Mouse (Mus musculus): ENCODE results near the gene Armc7.
A peak's percentile ranks its signal among the peaks of the same experiment; 100 is the strongest.
"Not testable (repeated sequence)": the region's sequence is repeated elsewhere in the genome, so short reads cannot be mapped to it uniquely, and the experiment has no call there.

Armc7 gene

DNA sequence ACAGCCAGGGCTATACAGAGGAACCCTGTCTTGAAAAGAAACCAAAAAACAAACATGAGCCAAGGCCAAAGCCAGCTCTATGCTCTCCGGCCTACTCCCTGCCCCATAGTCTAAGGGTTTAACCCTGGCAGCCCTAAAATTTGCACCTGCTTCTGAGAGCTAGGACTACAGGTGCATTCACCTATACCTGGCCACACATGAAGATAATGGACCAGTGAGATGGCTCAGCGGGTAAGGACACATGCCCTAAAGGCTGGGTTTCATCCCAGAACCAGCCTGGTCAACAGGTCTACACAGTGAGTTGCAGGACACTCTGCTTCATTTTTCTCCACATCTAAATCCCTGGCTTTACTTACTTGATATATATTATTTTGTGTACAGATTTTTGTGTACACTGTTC is 46.8 kb downstream of the Armc7 start:
- DNase-seq (ENCODE audit: low read depth, low spot score) = no peak

DNA sequence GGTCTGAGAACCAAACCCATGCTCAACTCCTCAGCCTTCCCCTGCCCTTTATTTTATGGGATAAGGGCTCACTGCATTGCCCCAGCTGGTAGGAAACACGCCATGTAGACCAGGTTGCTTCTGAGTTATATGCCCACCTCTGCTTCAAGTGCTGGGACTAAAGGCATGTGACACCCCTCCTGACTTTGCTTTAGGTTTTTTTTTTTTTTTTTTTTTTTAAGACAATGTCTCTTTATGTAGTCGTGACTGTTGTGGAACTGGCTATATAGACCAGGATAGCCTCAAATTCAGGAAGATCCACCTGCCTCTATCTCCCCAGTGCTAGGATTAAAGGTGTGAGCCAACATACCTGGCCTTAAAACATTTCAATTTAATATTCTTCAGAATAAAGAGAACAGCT is 47.2 kb downstream of the Armc7 start:
- no peak for DNase-seq (ENCODE audit: low read depth, low spot score)

DNA sequence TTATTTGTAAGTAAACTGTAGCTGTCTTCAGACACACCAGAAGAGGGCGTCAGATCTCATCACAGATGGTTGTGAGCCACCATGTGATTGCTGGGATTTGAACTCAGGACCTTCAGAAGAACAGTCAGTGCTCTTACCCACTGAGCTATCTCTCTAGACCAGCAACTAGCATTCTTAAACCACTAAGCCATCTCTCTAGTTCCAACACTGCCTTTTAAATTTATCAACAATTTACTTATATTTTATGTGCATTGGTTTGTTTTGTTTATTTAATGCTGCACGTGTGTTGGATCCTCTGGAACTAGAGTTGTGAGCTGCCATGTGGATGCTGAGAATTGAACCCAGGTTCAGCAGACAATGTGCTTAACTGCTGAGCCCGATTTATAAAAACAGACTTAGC is 51.0 kb downstream of the Armc7 start:
- DNase-seq (ENCODE audit: low read depth, low spot score) = not testable (repeated sequence)

DNA sequence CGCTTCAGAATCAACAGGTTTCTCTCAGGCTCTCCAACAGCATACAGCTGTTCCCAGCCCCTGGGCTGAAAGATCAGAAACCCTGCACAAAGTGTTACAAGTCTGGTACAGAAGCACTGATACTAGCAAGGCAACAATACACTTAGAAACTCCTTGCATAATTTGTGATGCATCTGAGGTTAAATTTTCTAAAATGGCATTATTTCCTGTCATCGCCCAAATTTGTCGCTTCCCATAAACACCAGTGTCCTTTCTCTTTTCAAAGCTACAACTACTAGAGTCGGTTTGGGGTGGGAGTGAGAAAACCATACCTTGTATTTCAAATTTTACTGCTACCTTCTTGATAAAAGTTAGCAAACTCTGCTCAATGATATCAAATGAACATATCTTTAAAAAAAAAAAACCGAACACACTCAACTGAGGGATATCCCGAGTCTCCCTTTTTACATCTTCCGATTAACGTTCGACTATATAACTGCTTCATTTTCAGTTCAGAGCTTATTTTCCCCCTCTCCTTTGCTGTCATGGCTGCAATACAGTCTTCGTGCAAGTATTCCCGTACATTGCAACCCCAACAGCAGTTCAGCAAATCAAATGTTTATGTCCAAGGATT is 59.4 kb downstream of the Armc7 start:
- no peak for DNase-seq (ENCODE audit: low read depth, low spot score)

DNA sequence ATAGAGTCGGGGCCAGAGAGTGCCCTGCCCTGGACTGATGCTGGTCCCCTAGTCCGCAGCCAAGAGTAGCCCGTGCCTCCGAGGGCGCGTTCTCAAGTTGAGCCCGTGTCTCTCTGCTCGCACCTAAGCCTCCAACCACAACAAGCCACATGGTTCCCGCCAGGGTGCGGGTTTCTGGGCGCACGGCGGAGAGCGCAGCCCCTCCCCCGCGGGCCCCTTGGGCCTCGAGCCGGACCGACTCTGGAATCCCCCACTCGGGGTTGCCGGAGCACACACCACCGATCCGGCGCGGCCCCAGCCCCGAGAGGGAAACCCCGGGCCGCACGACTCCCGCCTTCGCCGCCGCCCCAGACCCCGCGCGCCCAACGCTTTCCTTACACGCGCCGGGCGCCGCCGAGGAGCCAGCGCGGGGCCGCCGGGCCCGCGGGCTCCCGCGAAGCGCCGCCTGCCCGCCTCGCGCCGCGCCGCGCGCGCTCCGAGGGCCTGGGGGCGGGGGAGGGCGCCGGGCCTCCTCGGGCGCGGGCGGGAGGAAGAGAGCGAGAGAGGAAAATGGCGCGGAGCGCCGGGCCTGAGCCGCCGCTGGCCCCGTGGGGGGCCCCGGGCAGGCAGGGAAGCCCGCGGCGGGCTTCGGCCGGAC is 60.1 kb downstream of the Armc7 start:
- DNase-seq (ENCODE audit: low read depth, low spot score) = peak; percentile 60

DNA sequence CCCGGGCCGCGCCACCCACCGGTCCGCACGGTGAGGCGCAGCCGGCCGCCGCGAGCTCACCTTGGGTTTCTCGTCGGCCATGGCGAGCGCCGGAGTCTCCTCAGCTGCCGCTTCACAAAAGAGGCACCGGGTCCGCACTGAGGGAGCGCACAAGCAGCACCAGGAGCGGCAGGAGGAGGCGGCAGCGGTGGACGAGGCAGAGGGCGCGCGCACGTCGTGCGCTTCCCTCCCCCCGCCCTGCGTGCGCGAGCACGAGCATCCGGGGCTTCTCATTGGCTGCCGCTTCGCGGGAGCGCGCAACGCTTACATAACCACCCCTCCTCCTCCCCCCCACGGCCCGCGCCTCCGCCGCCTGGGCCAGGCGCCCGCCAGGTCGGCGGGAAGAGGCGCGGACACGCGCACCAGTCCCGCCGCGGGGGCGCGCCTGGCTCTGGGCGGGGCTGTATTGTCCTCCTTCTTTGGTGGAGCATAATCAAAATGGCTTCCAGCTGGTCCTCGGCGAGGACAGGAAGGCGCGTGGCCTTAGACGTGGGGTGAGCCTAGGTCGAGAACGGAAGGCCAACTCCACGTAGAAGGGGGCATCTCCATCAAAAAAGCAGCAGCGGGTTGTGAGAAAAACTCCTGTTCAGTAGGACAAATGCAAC is 60.7 kb downstream of the Armc7 start, which contains the start of gene Sumo2:
Gene Sumo2, minus strand, starts transcription at position 239 of the 644 bp plus-strand sequence.
- peak; percentile 99 for DNase-seq (ENCODE audit: low read depth, low spot score)

DNA sequence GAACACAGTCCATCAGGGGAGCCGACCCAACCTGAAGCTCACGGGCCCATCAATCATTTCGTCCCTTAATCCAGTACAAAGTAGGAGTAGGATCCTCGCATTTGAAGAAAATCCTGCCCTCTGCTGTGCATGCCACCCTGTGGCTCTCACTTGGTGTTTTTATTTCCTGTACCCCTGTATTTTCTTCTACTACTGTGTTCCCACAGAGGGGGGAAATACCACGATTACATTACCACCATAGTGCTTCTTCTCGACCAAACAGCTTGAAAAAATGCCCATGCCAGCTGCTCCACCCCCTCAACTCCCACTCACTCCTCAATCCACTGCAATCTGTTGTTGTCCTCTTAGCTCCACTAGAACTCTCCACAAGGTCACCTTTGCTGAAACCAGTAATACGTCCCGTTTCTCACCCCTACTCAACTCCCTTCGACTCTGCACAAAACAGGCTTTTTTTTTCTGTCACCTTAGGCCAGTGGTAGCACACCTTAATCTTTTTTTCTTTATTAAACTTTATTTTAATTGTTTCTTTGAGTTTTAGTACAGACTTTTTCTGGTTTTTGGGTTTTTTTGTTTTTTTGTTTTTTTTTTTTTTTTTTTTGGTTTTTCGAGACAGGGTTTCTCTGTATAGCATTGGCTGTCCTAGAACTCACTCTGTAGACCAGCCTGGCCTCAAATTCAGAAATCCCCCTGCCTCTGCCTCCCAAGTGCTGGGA is 61.5 kb downstream of the Armc7 start:
- DNase-seq (ENCODE audit: low read depth, low spot score) = peak; percentile 81

DNA sequence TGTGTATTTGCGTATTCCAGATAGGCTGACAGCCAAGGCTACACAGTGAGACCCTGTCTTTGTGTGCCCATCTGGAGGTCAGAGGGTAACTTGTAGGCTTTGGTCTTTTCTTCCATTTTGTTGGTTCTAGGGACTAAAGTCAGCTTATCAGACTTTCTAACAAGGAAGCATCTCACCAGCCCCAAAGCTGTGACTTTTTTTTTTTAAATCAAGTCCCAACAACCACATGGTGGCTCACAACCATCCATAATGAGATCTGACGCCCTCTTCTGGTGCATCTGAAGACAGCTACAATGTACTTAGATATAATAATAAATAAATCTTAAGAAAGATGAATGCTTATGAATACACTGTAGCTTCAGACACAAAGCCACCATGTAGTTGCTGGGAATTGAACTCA is 62.6 kb downstream of the Armc7 start:
- DNase-seq (ENCODE audit: low read depth, low spot score) = peak; percentile 66
